Mouse (Mus musculus) cerebellum, adult 11 months (tissue): ENCODE measurements at regions not wholly inside any gene's neighbourhood (a gene's known extent, or its start where the extent isn't known, plus 50 kb on each side); places are given as distances from the start of the nearest gene placed in this dataset.

Experiments used
- DNase-seq: peaks from one replicate; pipeline ENCODE4 v3.0.0; 2022

- DNase-seq: no peak
These were observed 554.8 kb downstream of the Ptprc start for GRCm38 (mm10) chr1:137620672-137621071.

- DNase-seq: peak; percentile 6
These were observed 557.3 kb downstream of the Ptprc start for GRCm38 (mm10) chr1:137618231-137618630.

- DNase-seq: no peak
These were observed 558.0 kb downstream of the Ptprc start for GRCm38 (mm10) chr1:137617513-137617912.

- DNase-seq: no peak
These were observed 568.8 kb downstream of the Ptprc start for GRCm38 (mm10) chr1:137606716-137607115.

GRCm38 (mm10) chr1:137605890-137606663 is 569.4 kb downstream of the Ptprc start:
- DNase-seq: no peak

- DNase-seq: no peak
These were observed 581.8 kb downstream of the Ptprc start for GRCm38 (mm10) chr1:137593732-137594131.

GRCm38 (mm10) chr1:137591891-137592290 is 583.6 kb downstream of the Ptprc start:
- DNase-seq: no peak

- DNase-seq: peak; percentile 42
These were observed 584.2 kb downstream of the Ptprc start for GRCm38 (mm10) chr1:137591295-137591694.

GRCm38 (mm10) chr1:137588304-137589300 is 586.9 kb downstream of the Ptprc start:
- DNase-seq: peak; percentile 69

- DNase-seq: no peak
These were observed 587.9 kb downstream of the Ptprc start for GRCm38 (mm10) chr1:137587481-137588228.

GRCm38 (mm10) chr1:137584696-137585095 is 590.8 kb downstream of the Ptprc start:
- DNase-seq: no peak

GRCm38 (mm10) chr1:137584104-137584675 is 591.3 kb downstream of the Ptprc start:
- DNase-seq: no peak

- no peak for DNase-seq
These were observed 597.9 kb downstream of the Ptprc start for GRCm38 (mm10) chr1:137577639-137578038.

- DNase-seq: no peak
These were observed 599.3 kb downstream of the Ptprc start for GRCm38 (mm10) chr1:137576174-137576573.

GRCm38 (mm10) chr1:137575380-137575779 is 600.1 kb downstream of the Ptprc start:
- no peak for DNase-seq

GRCm38 (mm10) chr1:137571905-137572865 is 603.3 kb downstream of the Ptprc start:
- no peak for DNase-seq

GRCm38 (mm10) chr1:137571190-137571904 is 604.2 kb downstream of the Ptprc start:
- no peak for DNase-seq

- no peak for DNase-seq
These were observed 607.3 kb upstream of the Nr5a2 start for GRCm38 (mm10) chr1:137567526-137567925.

- DNase-seq: no peak
These were observed 605.4 kb upstream of the Nr5a2 start for GRCm38 (mm10) chr1:137565573-137566048.

- DNase-seq: no peak
These were observed 601.4 kb upstream of the Nr5a2 start for GRCm38 (mm10) chr1:137561686-137562085.
